Mouse (Mus musculus): ENCODE measurements at regions not wholly inside any gene's neighbourhood (a gene's known extent, or its start where the extent isn't known, plus 50 kb on each side); places are given as distances from the start of the nearest gene placed in this dataset.

DNA sequence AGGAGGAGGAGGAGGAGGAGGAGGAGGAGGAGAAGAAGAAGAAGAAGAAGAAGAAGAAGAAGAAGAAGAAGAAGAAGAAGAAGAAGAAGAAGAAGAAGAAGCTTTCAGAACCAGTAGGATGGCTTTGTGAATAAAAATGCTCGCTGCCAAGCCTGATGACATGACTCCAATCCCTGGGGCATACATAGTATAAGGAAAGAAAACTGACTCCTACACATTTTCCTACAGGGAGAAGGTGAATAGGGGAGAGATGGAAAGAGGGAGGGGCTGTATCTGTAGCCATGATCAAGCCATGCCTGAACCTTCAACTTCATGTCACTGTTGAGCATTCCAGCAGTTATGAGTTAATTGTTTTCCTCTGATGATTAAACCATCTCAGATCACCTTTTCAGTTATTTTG is 460.2 kb upstream of the Gm10131 start:
- 91% methylated on average over 1 of the region's 1 CpGs for WGBS
- Histone ChIP-seq H3K27ac (ENCODE audit: low read length) (no peak overlapping the region), H3K9me3 (ENCODE audit: control insufficient read depth, low read length) (no peaks in the 10 kb centered on the region), H3K4me1 (replicated peaks; ENCODE audit: control insufficient read depth, insufficient read depth, low read length) (peaks cover 14% of the 10 kb centered on the region), H3K4me2 (ENCODE audit: low read depth, low read length) (no peak overlapping the region), H3K36me3 (ENCODE audit: control insufficient read depth, insufficient read depth, low read length) (no peaks in the 10 kb centered on the region), H3K27me3 (ENCODE audit: control insufficient read depth, insufficient read depth, low read depth, low read length) (no peaks in the 10 kb centered on the region), H3K4me3 (ENCODE audit: low read length) (no peak overlapping the region), H3K9ac (ENCODE audit: low read length) (no peak overlapping the region)
- no peak for ATAC-seq (ENCODE audit: low read depth)

DNA sequence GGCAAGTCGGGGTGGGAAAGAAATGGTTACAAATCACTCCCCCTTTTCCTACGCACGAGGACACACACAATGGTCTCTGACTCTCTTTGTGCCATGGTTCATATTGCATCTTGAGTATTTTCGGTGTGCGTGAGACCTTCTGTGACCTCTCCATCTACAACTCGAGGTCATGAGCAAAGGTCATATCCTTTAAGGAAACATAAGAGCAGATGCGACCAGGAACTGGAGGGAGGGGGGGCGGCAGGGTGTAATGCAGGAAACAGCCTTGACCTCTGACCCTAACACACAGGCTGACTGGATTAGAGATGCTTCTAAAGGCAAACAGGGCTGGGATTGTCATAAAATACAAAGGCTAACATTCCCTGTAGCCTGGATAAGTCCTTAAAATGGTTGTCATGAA is 450.7 kb upstream of the Gm10131 start:
- WGBS = 45% methylated on average over 8 of the region's 8 CpGs
- H3K27me3 ChIP-seq (ENCODE audit: control insufficient read depth, insufficient read depth, low read depth, low read length) = no peaks in the 10 kb centered on the region
- no peak overlapping the region for H3K27ac ChIP-seq (ENCODE audit: low read length)
- no peaks in the 10 kb centered on the region for H3K4me1 ChIP-seq (replicated peaks; ENCODE audit: control insufficient read depth, insufficient read depth, low read length)
- H3K4me2 ChIP-seq (ENCODE audit: low read depth, low read length) = no peak overlapping the region
- H3K9ac ChIP-seq (ENCODE audit: low read length) = no peak overlapping the region
- no peak overlapping the region for H3K4me3 ChIP-seq (ENCODE audit: low read length)
- H3K36me3 ChIP-seq (ENCODE audit: control insufficient read depth, insufficient read depth, low read length) = no peaks in the 10 kb centered on the region
- no peaks in the 10 kb centered on the region for H3K9me3 ChIP-seq (ENCODE audit: control insufficient read depth, low read length)
- ATAC-seq (ENCODE audit: low read depth) = no peak

- no peaks in the 10 kb centered on the region for H3K36me3 ChIP-seq (ENCODE audit: control insufficient read depth, insufficient read depth, low read length)
- H3K27me3 ChIP-seq (ENCODE audit: control insufficient read depth, insufficient read depth, low read depth, low read length) = no peaks in the 10 kb centered on the region
- H3K4me2 ChIP-seq (ENCODE audit: low read depth, low read length) = no peak overlapping the region
- whole genome bisulfite sequencing = 58% methylated on average over 5 of the region's 5 CpGs
- no peaks in the 10 kb centered on the region; the same call in 1 of the 2 replicates for H3K4me1 ChIP-seq (replicated peaks; ENCODE audit: control insufficient read depth, insufficient read depth, low read length)
- no peak for ATAC-seq (ENCODE audit: low read depth)
- no peak overlapping the region for H3K4me3 ChIP-seq (ENCODE audit: low read length)
- H3K9me3 ChIP-seq (ENCODE audit: control insufficient read depth, low read length) = no peaks in the 10 kb centered on the region
- no peak overlapping the region for H3K27ac ChIP-seq (ENCODE audit: low read length)
- no peak overlapping the region for H3K9ac ChIP-seq (ENCODE audit: low read length)
Observed at GRCm38 (mm10) chr8:34549786-34550185, 438.2 kb upstream of the Gm10131 start.

DNA sequence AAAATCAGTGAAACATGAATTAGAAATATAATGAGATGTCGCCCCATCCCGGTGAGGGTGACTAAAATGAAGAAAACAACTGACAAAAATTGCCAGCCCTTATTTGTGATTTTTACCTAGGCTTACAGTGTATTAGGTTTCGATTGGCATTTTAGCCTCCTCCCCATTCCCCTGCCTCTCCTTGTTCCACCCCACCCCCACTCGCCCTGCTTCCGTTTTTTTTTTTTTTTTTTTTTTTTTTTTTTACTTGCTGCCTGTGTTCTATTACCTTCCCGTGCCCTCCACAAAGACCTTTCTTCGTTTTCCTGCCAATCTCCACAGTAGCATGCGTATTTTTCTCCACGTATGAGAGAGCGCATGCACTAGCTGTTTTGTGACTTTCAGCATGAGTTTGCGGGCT is 435.3 kb upstream of the Gm10131 start:
- no peak overlapping the region for H3K9ac ChIP-seq (ENCODE audit: low read length)
- 24% methylated on average over 11 of the region's 11 CpGs for WGBS
- H3K9me3 ChIP-seq (ENCODE audit: control insufficient read depth, low read length) = no peaks in the 10 kb centered on the region
- no peak overlapping the region for H3K27ac ChIP-seq (ENCODE audit: low read length)
- no peaks in the 10 kb centered on the region for H3K27me3 ChIP-seq (ENCODE audit: control insufficient read depth, insufficient read depth, low read depth, low read length)
- H3K36me3 ChIP-seq (ENCODE audit: control insufficient read depth, insufficient read depth, low read length) = no peaks in the 10 kb centered on the region
- 0 out of 2 replicates have a peak overlapping the region, but pooled peaks have one; percentile 11 for H3K4me3 ChIP-seq (ENCODE audit: low read length)
- peak overlapping the region; percentile 34; the same call in 1 of the 2 replicates for H3K4me2 ChIP-seq (ENCODE audit: low read depth, low read length)
- H3K4me1 ChIP-seq (replicated peaks; ENCODE audit: control insufficient read depth, insufficient read depth, low read length) = no peaks in the 10 kb centered on the region
- no peak for ATAC-seq (ENCODE audit: low read depth)

- Histone ChIP-seq H3K36me3 (ENCODE audit: control insufficient read depth, insufficient read depth, low read length) (no peaks in the 10 kb centered on the region), H3K4me1 (replicated peaks; ENCODE audit: control insufficient read depth, insufficient read depth, low read length) (0 out of 2 replicates have a peak, but pooled peaks cover 2% of the 10 kb centered on the region), H3K9ac (ENCODE audit: low read length) (no peak overlapping the region), H3K4me3 (ENCODE audit: low read length) (no peak overlapping the region), H3K4me2 (ENCODE audit: low read depth, low read length) (no peak overlapping the region), H3K9me3 (ENCODE audit: control insufficient read depth, low read length) (no peaks in the 10 kb centered on the region), H3K27ac (ENCODE audit: low read length) (no peak overlapping the region), H3K27me3 (ENCODE audit: control insufficient read depth, insufficient read depth, low read depth, low read length) (no peaks in the 10 kb centered on the region)
- no peak for ATAC-seq (ENCODE audit: low read depth)
- WGBS = 76% methylated on average over 3 of the region's 3 CpGs
Observed at GRCm38 (mm10) chr8:34542361-34543038, 431.0 kb upstream of the Gm10131 start.

GRCm38 (mm10) chr8:34539232-34539631 is 427.7 kb upstream of the Gm10131 start:
- no peak overlapping the region for H3K4me3 ChIP-seq (ENCODE audit: low read length)
- H3K27me3 ChIP-seq (ENCODE audit: control insufficient read depth, insufficient read depth, low read depth, low read length) = no peaks in the 10 kb centered on the region
- H3K27ac ChIP-seq (ENCODE audit: low read length) = no peak overlapping the region
- WGBS = 41% methylated on average over 4 of the region's 4 CpGs
- H3K4me2 ChIP-seq (ENCODE audit: low read depth, low read length) = no peak overlapping the region
- H3K4me1 ChIP-seq (replicated peaks; ENCODE audit: control insufficient read depth, insufficient read depth, low read length) = 0 out of 2 replicates have a peak, but pooled peaks cover 2% of the 10 kb centered on the region
- no peaks in the 10 kb centered on the region for H3K9me3 ChIP-seq (ENCODE audit: control insufficient read depth, low read length)
- no peaks in the 10 kb centered on the region for H3K36me3 ChIP-seq (ENCODE audit: control insufficient read depth, insufficient read depth, low read length)
- peak; percentile 74; the same call in 1 of the 2 replicates for ATAC-seq (ENCODE audit: low read depth)
- no peak overlapping the region for H3K9ac ChIP-seq (ENCODE audit: low read length)

DNA sequence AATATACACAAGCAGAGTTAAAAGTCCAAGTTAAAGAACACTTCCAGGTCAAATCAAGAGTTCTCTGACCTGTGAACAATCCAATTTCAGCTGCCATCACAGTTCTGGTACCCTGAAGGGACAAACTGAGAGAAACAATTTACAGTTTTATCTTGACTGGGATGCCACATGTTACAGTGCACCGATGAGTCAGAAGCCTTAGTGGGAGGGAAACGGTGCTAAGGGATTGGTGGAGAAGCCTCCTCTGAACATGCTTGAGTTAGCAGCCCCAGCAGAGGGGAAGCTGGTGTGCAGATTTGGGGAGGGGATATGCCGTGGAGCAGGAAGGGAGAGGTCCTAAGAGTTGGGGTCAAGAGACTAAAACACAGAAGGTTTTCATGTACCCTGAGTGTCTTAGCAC is 423.9 kb upstream of the Gm10131 start:
- Histone ChIP-seq H3K4me2 (ENCODE audit: low read depth, low read length) (no peak overlapping the region), H3K4me1 (replicated peaks; ENCODE audit: control insufficient read depth, insufficient read depth, low read length) (peaks cover 13% of the 10 kb centered on the region; the same call in 1 of the 2 replicates), H3K9me3 (ENCODE audit: control insufficient read depth, low read length) (no peaks in the 10 kb centered on the region), H3K27ac (ENCODE audit: low read length) (no peak overlapping the region), H3K9ac (ENCODE audit: low read length) (no peak overlapping the region), H3K27me3 (ENCODE audit: control insufficient read depth, insufficient read depth, low read depth, low read length) (no peaks in the 10 kb centered on the region), H3K4me3 (ENCODE audit: low read length) (no peak overlapping the region), H3K36me3 (ENCODE audit: control insufficient read depth, insufficient read depth, low read length) (no peaks in the 10 kb centered on the region)
- no peak for ATAC-seq (ENCODE audit: low read depth)
- 66% methylated on average over 3 of the region's 3 CpGs for WGBS

DNA sequence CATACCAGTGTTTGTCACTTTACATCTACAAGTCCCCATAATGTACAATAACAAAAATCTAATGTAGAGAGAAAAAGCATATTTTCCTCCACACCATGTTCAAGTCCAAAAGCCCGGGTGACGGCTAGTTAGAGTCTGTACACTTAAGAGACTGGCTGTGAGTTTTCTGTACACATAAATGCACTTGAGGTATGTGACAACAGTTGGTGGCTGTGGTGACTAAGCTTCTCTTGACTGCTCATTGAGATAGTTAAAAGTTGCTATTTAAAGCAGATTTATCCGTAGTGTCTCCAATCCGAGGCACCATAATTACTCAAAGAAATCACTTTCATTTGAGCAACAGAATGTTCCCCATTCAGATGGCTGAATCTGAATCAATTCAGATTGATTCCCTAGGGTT is 421.9 kb upstream of the Gm10131 start:
- H3K4me1 ChIP-seq (replicated peaks; ENCODE audit: control insufficient read depth, insufficient read depth, low read length) = peaks cover 13% of the 10 kb centered on the region
- no peak overlapping the region for H3K9ac ChIP-seq (ENCODE audit: low read length)
- ATAC-seq (ENCODE audit: low read depth) = no peak
- WGBS = 38% methylated on average over 4 of the region's 4 CpGs
- H3K36me3 ChIP-seq (ENCODE audit: control insufficient read depth, insufficient read depth, low read length) = no peaks in the 10 kb centered on the region
- no peak overlapping the region for H3K4me3 ChIP-seq (ENCODE audit: low read length)
- no peak overlapping the region for H3K4me2 ChIP-seq (ENCODE audit: low read depth, low read length)
- no peaks in the 10 kb centered on the region for H3K27me3 ChIP-seq (ENCODE audit: control insufficient read depth, insufficient read depth, low read depth, low read length)
- H3K9me3 ChIP-seq (ENCODE audit: control insufficient read depth, low read length) = no peaks in the 10 kb centered on the region
- H3K27ac ChIP-seq (ENCODE audit: low read length) = no peak overlapping the region

GRCm38 (mm10) chr8:34530896-34531679 is 419.6 kb upstream of the Gm10131 start:
- Histone ChIP-seq H3K4me2 (ENCODE audit: low read depth, low read length) (no peak overlapping the region), H3K4me1 (replicated peaks; ENCODE audit: control insufficient read depth, insufficient read depth, low read length) (peaks cover 13% of the 10 kb centered on the region), H3K9me3 (ENCODE audit: control insufficient read depth, low read length) (no peaks in the 10 kb centered on the region), H3K36me3 (ENCODE audit: control insufficient read depth, insufficient read depth, low read length) (no peaks in the 10 kb centered on the region), H3K4me3 (ENCODE audit: low read length) (no peak overlapping the region), H3K9ac (ENCODE audit: low read length) (no peak overlapping the region), H3K27me3 (ENCODE audit: control insufficient read depth, insufficient read depth, low read depth, low read length) (no peaks in the 10 kb centered on the region), H3K27ac (ENCODE audit: low read length) (no peak overlapping the region)
- 55% methylated on average over 11 of the region's 11 CpGs for WGBS
- peak; percentile 68 for ATAC-seq (ENCODE audit: low read depth)
